Mouse (Mus musculus) ES-E14 (cell line): ENCODE results near the gene Slc16a3.

ENCODE experiments used
- HCFC1 ChIP-seq: IDR thresholded peaks from 2 replicates; pipeline ENCODE4 v1.6.1; 2012; ENCODE audit warnings: low read length, inconsistent platforms, borderline replicate concordance; ENCODE audit not compliant: insufficient read depth
- MAFK ChIP-seq: IDR thresholded peaks from 2 replicates; pipeline ENCODE4 v1.6.1; 2014; ENCODE audit warnings: mild to moderate bottlenecking, low read depth, low read length, inconsistent platforms; ENCODE audit not compliant: insufficient read depth
- ZC3H11A ChIP-seq: IDR thresholded peaks from 2 replicates; pipeline ENCODE4 v1.6.1; 2012; ENCODE audit warnings: low read depth, mild to moderate bottlenecking, inconsistent platforms, low read length, borderline replicate concordance

GRCm38 (mm10) chr11:120979711-120980426, 31.6 kb downstream of the Slc16a3 start:
- TF ChIP-seq MAFK (no peak), ZC3H11A (no peak), HCFC1 (no peak)
